Mouse (Mus musculus) heart, postnatal 25 days (tissue): ENCODE results near the gene Parn. TPM values are rescaled to one million over a fixed set of nuclear protein-coding genes. Genes with fewer than 3 reads are reported as not detected.

Experiments used
- DNase-seq: peaks from one replicate; pipeline ENCODE4 v3.0.0; 2022; ENCODE audit warnings: low spot score
- intact Hi-C: fragments of 180-260 bp; cut with DNase I; formaldehyde crosslinking; loops from one replicate; pipeline ENCODE4 v1.15.1; 2025
- total RNA-seq, 2 experiments: library from RNA; stranded (reverse); gene quantifications; 2 replicates each; pipeline ENCODE4 v1.2.3; 2021

Gene Parn
- total RNA-seq, 2 experiments from 2014 or later, result 8.5 to 10.4 TPM

DNA sequence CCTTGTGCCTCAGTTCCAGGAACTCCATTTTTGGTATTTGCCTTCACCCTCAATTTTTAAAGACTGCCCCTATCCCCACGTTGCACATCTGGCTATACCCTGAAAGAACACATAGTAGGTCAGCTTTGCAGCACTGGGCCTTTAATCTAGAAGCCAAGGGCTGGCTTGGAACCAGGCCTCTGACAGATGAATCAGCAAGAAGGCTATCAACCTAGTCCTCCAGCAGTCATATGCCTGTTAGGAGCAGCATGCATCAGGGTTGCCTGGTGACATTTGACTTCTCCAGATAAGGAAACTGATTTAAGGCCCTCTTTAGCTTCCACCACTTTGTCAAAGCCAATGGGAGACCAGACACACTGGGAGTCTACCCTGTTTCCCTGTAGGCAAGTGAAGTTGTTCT, 100.4 kb downstream of the Parn start:
- no peak for DNase-seq
- intact Hi-C loops, result no loop called here

GRCm38 (mm10) chr16:13566351-13566750, 101.6 kb downstream of the Parn start:
- no peak for DNase-seq
- intact Hi-C loops, result no loop called here

DNA sequence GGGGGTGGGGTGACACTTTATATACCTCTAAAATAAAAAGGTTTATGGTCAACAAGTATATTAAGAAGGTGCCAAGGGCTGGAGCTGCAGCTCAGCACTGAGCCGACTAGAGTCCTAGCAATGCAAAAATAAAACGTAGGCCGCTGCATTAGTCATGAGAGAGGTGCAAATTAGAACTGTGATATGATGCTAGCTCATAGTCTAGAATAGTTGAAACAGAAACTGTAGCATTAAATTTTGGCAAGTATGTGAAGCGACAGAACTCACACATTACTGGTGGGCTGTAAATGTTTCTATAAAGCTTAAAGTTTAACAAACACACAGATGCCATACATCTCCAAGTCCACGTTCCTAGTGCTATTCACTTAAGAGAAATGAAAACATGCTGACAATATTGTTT, 102.7 kb downstream of the Parn start:
- DNase-seq, result no peak
- intact Hi-C loops, result no loop called here

DNA sequence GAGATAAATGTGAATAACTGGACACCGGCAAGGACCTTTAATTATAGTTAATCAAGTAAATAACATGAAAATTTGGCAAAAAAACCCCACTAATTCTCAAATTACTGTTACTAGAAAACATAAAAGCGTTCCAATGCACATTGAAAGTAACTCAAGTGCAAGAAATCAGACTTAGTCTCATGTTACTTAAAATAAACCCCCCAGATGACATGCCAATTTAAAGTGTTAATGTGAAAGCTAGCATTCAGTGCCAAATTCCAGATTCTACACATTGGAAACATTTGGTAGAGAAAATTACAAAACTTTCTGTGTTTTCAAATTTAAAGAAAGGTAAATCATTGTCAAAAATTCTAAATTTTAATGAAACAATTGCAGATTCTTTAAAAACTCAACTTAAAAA, 110.2 kb downstream of the Parn start:
- intact Hi-C loops, result no loop called here
- no peak for DNase-seq

DNA sequence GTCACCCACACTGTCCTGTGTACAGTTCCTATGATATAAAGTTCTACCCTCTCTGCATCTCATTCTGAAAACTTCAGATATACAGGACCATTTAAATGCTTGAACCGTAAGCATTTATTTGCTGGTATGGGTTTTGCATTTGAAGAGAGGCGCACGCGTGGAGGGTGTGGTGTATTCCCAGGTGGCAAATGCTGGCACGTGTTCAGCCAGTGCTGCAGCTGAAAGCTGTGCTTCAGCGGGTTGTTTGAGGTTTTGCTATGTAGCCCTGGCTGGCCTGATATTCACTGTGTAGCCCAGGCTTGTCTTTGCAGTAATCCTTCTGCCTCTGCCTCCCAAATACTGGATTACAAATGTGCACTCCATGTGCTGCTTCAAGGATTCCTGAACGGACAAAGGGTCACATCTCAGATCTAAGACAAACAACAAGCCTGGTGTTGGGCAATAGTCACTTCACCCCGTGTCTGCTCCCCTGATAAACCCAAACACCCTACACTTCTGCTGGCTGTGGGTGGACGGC, 111.0 kb downstream of the Parn start:
- intact Hi-C loops, result no loop called here
- DNase-seq, result no peak

DNA sequence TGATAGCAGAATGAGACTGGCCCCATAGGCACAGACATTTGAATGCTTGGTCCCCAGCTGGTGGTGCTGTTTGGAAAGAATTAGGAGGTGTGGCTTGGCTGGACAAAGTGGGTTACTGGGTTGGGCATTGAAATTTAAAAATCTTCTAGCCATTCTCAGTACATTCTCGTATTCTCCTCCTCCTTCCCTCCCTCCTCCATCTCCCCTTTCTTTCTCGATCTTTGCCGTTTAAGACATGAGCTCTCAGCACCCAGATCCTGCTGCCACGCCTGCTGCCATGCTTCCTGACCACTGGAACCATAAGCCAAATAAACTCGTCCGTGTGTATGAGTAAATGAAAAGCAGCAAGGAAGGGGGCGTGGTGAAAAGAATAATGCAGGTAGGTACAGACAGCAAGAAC, 111.5 kb downstream of the Parn start:
- DNase-seq, result no peak
- intact Hi-C loops, result no loop called here

DNA sequence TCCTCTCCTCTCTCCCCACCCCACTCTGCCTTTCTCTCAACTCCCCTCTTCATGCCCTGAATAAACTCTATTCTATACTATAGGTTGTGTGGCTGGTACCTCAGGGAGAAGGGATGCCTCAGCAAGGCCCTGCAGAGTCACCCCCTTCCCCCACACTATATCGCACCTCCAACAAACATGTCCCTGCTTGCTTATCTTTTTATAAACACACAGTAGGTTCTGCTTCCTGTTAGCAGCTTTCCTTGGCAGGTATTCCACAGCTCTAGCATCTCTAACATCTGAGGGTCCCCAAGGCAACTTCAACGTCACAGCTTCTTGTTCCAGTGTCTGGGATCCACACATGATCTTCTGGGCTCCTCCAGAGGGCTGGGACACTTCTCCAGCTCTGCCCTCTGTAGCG, 117.3 kb downstream of the Parn start:
- DNase-seq, result no peak
- intact Hi-C loops, result no loop called here

DNA sequence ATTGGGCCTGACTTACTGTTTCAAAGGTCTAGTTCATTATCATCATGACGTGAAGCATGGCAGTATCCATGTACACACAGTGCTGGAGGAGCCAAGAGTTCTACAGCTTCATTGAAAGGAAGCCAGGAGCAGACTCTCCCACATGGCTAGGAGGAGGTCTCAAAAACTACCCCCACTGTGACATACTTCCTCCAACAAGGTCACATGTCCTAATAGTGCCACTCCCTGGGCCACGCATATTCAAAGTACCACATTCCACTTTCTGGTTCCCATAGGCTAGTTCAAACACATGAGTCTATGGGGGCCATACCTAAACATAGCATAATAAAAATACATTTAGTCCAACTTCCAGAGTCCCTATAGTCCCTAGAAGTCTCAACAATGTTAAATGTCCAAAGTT, 118.0 kb downstream of the Parn start:
- intact Hi-C loops, result no loop called here
- no peak for DNase-seq

- no peak for DNase-seq
- intact Hi-C loops, result no loop called here
These were observed 126.2 kb downstream of the Parn start for GRCm38 (mm10) chr16:13541816-13542215.

GRCm38 (mm10) chr16:13541121-13541747, 126.7 kb downstream of the Parn start:
- DNase-seq, result no peak

GRCm38 (mm10) chr16:13538933-13539648, 128.9 kb downstream of the Parn start:
- intact Hi-C loops, result loop anchor here (10.0 kb wide), 1 partner anchor 424 kb away; no protein-coding TSS in a partner anchor
- no peak for DNase-seq

More at GRCm38 (mm10) chr16:13541121-13541747, 126.7 kb downstream of the Parn start:
- intact Hi-C loops, result no loop called here

DNA sequence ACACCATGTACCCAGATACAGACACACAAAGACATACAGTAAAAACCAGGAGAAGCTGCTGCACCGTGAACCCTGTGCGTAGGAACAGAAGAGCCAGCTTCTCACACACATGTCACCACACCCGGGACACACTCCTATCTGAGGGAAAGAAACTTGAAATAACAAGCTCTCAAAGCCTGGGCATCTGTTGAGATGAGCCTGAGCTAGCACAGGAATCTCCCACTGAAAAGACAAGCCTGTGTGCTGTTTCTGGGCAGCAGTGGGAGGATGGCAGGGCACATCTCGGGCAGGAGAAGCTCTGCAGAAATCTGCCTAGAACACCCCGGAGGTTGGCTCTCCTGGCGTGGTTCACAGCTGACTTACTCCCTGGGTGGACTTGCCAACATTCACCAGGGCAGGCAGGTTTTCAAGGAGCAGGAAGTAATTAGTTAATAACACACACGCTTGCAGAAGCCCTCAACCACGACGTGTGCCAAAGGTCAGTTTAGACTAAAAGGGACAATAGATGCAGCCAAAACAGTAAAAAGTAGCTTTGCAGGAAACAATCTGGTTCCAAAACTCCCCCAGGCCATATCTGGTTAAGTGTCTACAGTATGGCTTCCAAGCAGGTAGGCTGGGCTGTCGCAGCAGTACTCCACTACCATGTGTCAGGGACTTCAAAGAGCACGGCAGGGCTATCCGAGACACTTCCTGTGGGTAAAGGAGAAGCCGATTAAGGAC, 129.6 kb downstream of the Parn start:
- DNase-seq, result no peak
- intact Hi-C loops, result loop anchor here (10.0 kb wide), 1 partner anchor 424 kb away; no protein-coding TSS in a partner anchor

DNA sequence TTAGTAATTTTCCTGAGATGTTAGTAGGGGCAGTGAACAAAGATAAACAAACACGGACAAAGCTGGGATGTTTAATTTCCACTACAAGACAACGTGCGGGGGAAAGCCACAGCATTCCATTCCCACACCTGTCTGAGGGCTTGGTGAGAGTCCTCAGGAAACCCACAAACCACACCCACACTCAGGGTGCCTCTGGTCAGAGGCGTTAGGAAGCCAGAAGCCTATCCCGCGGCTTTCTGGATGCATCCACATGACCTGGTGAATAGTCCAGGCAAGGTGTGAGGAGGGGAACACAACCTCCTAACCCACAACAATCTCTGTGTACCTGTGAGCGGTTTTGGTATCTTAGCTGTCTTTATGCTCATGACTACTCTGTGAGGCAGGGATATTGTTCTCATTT, 131.6 kb downstream of the Parn start:
- intact Hi-C loops, result loop anchor here (10.0 kb wide), 1 partner anchor 422 kb away; no protein-coding TSS in a partner anchor
- DNase-seq, result no peak

- DNase-seq, result no peak
- intact Hi-C loops, result loop anchor here (10.0 kb wide), 1 partner anchor 421 kb away; no protein-coding TSS in a partner anchor
These were observed 132.1 kb downstream of the Parn start for GRCm38 (mm10) chr16:13535856-13536255.

DNA sequence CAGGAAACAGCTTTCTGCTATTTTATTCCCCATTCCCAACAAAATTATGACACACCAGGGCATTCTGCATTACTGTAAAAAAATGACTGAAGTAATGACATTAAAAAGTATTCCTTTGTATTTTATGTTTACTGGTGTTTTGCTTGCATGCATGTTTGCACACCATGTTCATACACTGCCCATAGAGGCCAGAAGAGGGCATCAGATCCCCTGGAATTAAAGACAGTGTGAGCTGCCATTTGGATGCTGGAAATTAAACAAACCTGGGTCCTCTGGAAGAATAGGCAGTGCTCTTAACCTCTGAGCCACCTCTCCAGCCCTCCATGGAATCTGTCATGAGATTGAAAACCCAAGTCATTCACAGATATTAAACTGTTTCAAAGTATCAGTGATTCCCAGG, 135.1 kb downstream of the Parn start:
- intact Hi-C loops, result loop anchor here (1.0 to 10.0 kb wide), 5 partner anchors 47 to 418 kb away; partner anchors contain the start of gene Pla2g10
- no peak for DNase-seq

- no peak for DNase-seq
- intact Hi-C loops, result loop anchor here (2.0 to 10.0 kb wide), 4 partner anchors 84 to 416 kb away; partner anchors contain the start of gene Pla2g10
These were observed 136.7 kb downstream of the Parn start for GRCm38 (mm10) chr16:13531279-13531678.

DNA sequence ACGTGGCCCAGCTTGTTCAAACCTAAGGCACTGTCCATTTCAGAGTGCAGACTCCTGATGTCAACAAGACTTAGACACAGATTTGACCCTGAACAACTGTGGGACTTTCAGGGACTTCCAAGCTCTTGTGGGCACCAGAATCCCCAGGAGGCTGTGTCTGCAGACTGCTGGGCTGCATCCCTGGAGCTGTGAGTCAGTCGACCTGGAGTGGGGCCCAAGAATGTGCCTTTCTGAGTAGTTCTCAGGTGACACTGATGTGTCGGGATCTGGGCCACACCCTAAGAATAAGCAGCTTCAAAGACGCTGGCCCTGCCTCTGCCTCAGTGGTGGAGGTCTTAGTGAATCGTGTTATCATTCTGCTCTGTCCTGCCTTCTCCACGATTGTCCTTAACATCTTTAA, 146.6 kb downstream of the Parn start:
- intact Hi-C loops, result no loop called here
- DNase-seq, result no peak

- intact Hi-C loops, result no loop called here
- no peak for DNase-seq
These were observed 147.7 kb downstream of the Parn start for GRCm38 (mm10) chr16:13520301-13520700.

- no peak for DNase-seq
- intact Hi-C loops, result no loop called here
These were observed 151.8 kb downstream of the Parn start for GRCm38 (mm10) chr16:13516214-13516613.

DNA sequence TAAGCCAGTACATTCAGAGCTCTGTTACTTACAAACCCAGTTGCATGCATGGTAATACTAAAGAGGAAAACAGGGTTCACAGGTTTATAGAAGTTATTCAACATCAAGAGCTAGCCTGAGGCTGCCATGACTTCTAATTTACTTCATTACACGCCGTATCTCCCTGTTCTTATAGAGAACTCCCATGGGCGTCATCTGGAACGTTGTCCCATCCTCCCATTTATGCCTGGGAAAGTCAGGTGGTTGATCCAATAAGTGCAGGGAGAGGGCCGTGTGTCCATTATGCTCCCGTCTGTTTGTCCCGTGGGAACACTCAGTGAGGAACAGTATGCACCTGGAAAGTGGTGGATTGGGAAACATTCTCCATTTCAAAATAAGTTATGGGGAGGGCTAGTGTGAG, 152.4 kb downstream of the Parn start:
- DNase-seq, result no peak
- intact Hi-C loops, result no loop called here
